Comparison of ENCODE assay signal across 10 mouse cellular contexts in genomic region chr9:121351388-121352078, GRCm38 (mm10). TPM values are rescaled to one million over a fixed set of nuclear protein-coding genes. Genes with fewer than 3 reads are reported as not detected.
DNase-seq lines count a peak whose midpoint lies in the region; ATAC-seq and TF ChIP-seq lines count a peak whose summit lies in the region.
"Had no signal": no experiment of that assay in that cellular context is flagged by ENCODE, and none has a peak within 500 bp of the region (broad histone marks: within the 10 kb centered on the region; RNA-seq: fewer than 3 reads in every experiment).

No protein-coding gene starts in this region.

- WGBS in embryonic facial prominence, embryonic 14.5 days: 53% methylated on average over 9 of the region's 9 CpGs
- 46% methylated on average over 9 of the region's 9 CpGs for WGBS in hindbrain, embryonic 13.5 days
- 31% methylated on average over 9 of the region's 9 CpGs for WGBS in neural tube, embryonic 13.5 days

- H3K9me3 ChIP-seq in embryonic facial prominence, embryonic 14.5 days (ENCODE audit: control insufficient read depth, low read length): no peaks in the 10 kb centered on the region
- H3K9me3 ChIP-seq in hindbrain, embryonic 13.5 days: no peaks in the 10 kb centered on the region
- H3K9me3 ChIP-seq in neural tube, embryonic 13.5 days: no peaks in the 10 kb centered on the region
- H3K9me3 ChIP-seq: limb, embryonic 13.5 days had no signal

- no peaks in the 10 kb centered on the region for H3K27me3 ChIP-seq in embryonic facial prominence, embryonic 14.5 days (replicated peaks; ENCODE audit: control insufficient read depth, insufficient read depth, low read length)
- H3K27me3 ChIP-seq in hindbrain, embryonic 13.5 days: no peaks in the 10 kb centered on the region
- H3K27me3 ChIP-seq in neural tube, embryonic 13.5 days: no peaks in the 10 kb centered on the region
- H3K27me3 ChIP-seq: limb, embryonic 13.5 days had no signal

- ATAC-seq in embryonic facial prominence, embryonic 14.5 days (ENCODE audit: low read depth): no peak
- ATAC-seq in hindbrain, embryonic 13.5 days (ENCODE audit: low FRiP score): no peak
- no peak for ATAC-seq in neural tube, embryonic 13.5 days (ENCODE audit: low read depth)

- H3K27ac ChIP-seq in left cerebral cortex, adult 2 months: peak overlapping the region; percentile 51; the same call in 1 of the 2 replicates
- H3K27ac ChIP-seq in embryonic facial prominence, embryonic 14.5 days (replicated peaks; ENCODE audit: low read depth, low read length): peak overlapping the region; percentile 11; the same call in 1 of the 2 replicates
- H3K27ac ChIP-seq in hindbrain, embryonic 13.5 days: peak overlapping the region; percentile 72
- peak overlapping the region; percentile 71 for H3K27ac ChIP-seq in neural tube, embryonic 13.5 days (replicated peaks)
- H3K27ac ChIP-seq: limb, embryonic 13.5 days had no signal

- H3K4me1 ChIP-seq in embryonic facial prominence, embryonic 14.5 days (ENCODE audit: control insufficient read depth, insufficient read depth, low read length): peaks cover 51% of the 10 kb centered on the region
- peaks cover 73% of the 10 kb centered on the region for H3K4me1 ChIP-seq in hindbrain, embryonic 13.5 days (replicated peaks)
- H3K4me1 ChIP-seq in neural tube, embryonic 13.5 days (replicated peaks): peaks cover 77% of the 10 kb centered on the region

- H3K4me2 ChIP-seq in embryonic facial prominence, embryonic 14.5 days (ENCODE audit: low read depth, low read length): no peak overlapping the region
- H3K4me2 ChIP-seq in hindbrain, embryonic 13.5 days: no peak overlapping the region
- no peak overlapping the region for H3K4me2 ChIP-seq in neural tube, embryonic 13.5 days

- H3K36me3 ChIP-seq in embryonic facial prominence, embryonic 14.5 days (ENCODE audit: control insufficient read depth, insufficient read depth, low read length): no peaks in the 10 kb centered on the region
- H3K36me3 ChIP-seq in hindbrain, embryonic 13.5 days: no peaks in the 10 kb centered on the region
- no peaks in the 10 kb centered on the region for H3K36me3 ChIP-seq in neural tube, embryonic 13.5 days
- H3K36me3 ChIP-seq: limb, embryonic 13.5 days had no signal

- H3K4me3 ChIP-seq in left cerebral cortex, adult 2 months: no peak overlapping the region
- H3K4me3 ChIP-seq in embryonic facial prominence, embryonic 14.5 days (ENCODE audit: low read depth, low read length): no peak overlapping the region
- H3K4me3 ChIP-seq in hindbrain, embryonic 13.5 days: no peak overlapping the region
- no peak overlapping the region for H3K4me3 ChIP-seq in neural tube, embryonic 13.5 days
- H3K4me3 ChIP-seq: limb, embryonic 13.5 days had no signal

- H3K9ac ChIP-seq in embryonic facial prominence, embryonic 14.5 days (ENCODE audit: low read depth, low read length): peak overlapping the region; percentile 35; the same call in 1 of the 2 replicates
- no peak overlapping the region; the same call in 1 of the 2 replicates for H3K9ac ChIP-seq in hindbrain, embryonic 13.5 days
- H3K9ac ChIP-seq in neural tube, embryonic 13.5 days: peak overlapping the region; percentile 27; the same call in 1 of the 2 replicates

- TF ChIP-seq CTCF in left cerebral cortex, adult 2 months (IDR thresholded peaks at IDR 0.05): no peak

- intact Hi-C loops in left cerebral cortex, adult 2 months (cut with DNase I): loop anchor here (5.0 kb wide), 1 partner anchor 54 kb away; the partner anchor contains the start of gene Trak1
- intact Hi-C loops in left cerebral cortex, postnatal 36 days (cut with DNase I): loop anchor here (5.0 kb wide), 1 partner anchor 39 kb away; no protein-coding TSS in a partner anchor

- DNase-seq in left cerebral cortex, adult 2 months (ENCODE audit: extremely low spot score in 1 of 2, low spot score in 2 of 2): no peak
- no peak for DNase-seq in left cerebral cortex, postnatal 36 days (ENCODE audit: low spot score in 2 of 2)
- no peak for DNase-seq in embryonic facial prominence, embryonic 14.5 days (ENCODE audit: low spot score)
- DNase-seq in left cerebral cortex, adult 18-20 months (ENCODE audit: low spot score in 2 of 2): no peak
- DNase-seq in right cerebral cortex, postnatal 10 days (ENCODE audit: low spot score in 2 of 2): no peak
- DNase-seq: cerebellum, adult 11-12 months; right cerebral cortex, adult 18-20 months had no signal

RNA-seq across cellular contexts. Expression of gene Trak1, which starts 54.2 kb away (rescaled TPM):
- 100 to 1,000 TPM; 247 to 298 TPM for total RNA-seq in left cerebral cortex, adult 2 months (2021)
- 100 to 1,000 TPM; 229 to 269 TPM for total RNA-seq in left cerebral cortex, postnatal 36 days (2021)
- 20.4 and 28.3 TPM in 2 replicates for polyA plus RNA-seq in embryonic facial prominence, embryonic 14.5 days (2014; fragmentation: Nextera tagmentation; extraction: Ambion mirVana)
- polyA plus RNA-seq in hindbrain, embryonic 13.5 days (2015; fragmentation: Nextera tagmentation; extraction: Ambion mirVana): 43.0 and 46.2 TPM in 2 replicates
- 43.4 and 44.3 TPM in 2 replicates for polyA plus RNA-seq in neural tube, embryonic 13.5 days (2015; fragmentation: Nextera tagmentation; extraction: Ambion mirVana)
- 100 to 1,000 TPM; 239 to 275 TPM for total RNA-seq in left cerebral cortex, adult 18-20 months (2021)

Comparison
In these comparisons a context has a peak if more than half of its experiments do, and no peak if none do; other contexts are left out.
1. H3K27ac ChIP-seq: peak in every context shown above with its lines; median percentile 72 in hindbrain, embryonic 13.5 days; 71 in neural tube, embryonic 13.5 days; 51 in left cerebral cortex, adult 2 months; 11 in embryonic facial prominence, embryonic 14.5 days.